8 mouse cellular contexts compared by ENCODE assay signal in the genomic region with DNA sequence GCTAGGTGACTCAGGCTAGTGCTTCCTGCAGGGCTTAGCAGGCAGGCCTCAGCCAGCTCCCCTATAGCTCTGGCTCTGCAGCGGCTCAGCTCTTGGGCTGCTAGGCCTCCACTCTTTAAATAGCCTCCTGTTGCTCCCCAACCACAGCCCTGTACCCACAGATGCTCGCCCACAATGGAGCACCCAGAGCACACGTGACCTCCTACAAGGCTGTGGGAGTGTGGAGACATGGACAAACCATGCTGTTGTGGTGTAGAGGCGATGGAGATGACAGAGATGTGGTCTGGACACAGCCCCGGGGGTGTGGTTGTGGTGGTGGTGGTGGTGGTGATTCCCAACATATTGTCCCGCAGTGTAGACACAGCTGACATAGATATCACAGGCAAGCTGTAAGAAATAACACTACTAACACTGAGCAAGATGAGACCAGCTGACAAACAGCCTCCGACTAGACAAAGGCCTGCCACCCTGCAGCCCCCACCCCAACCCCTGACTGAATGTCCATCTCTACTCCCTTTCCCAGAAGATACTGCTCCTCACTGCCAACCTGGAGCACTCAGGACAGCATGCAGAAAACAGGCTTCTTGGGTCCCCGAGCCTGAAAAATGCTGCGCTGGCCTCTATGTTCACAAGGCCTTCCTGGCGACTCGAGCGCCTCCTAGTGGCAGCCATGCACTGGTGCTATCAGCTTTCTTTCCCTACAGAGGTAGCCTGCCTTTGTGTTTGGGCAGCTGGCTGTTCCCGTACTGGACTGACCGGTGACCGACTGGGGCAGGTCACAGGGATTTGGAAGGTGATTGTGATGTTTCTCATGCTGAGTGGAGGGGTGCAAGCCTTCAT. TPM values are rescaled to one million over a fixed set of nuclear protein-coding genes. Genes with fewer than 3 reads are reported as not detected.
DNase-seq lines count a peak whose midpoint lies in the region; ATAC-seq lines count a peak whose summit lies in the region.

No protein-coding gene starts in this region.

- H3K9me3 ChIP-seq in embryonic facial prominence, embryonic 10.5 days = no peaks in the 10 kb centered on the region

- 0 out of 2 replicates have a peak overlapping the region, but pooled peaks have one; percentile 44 for H3K27ac ChIP-seq in embryonic facial prominence, embryonic 10.5 days (replicated peaks)

- H3K4me3 ChIP-seq in embryonic facial prominence, embryonic 10.5 days = no peak overlapping the region

- 42% methylated on average over 15 of the region's 15 CpGs for WGBS in embryonic facial prominence, embryonic 10.5 days

- peaks cover 15% of the 10 kb centered on the region for H3K4me1 ChIP-seq in embryonic facial prominence, embryonic 10.5 days

- DNase-seq in ES-CJ7 (ENCODE audit: low read depth, low spot score) = peak; percentile 76
- DNase-seq in adrenal gland, postnatal 25 days = peak; percentile 78
- DNase-seq in embryonic facial prominence, embryonic 10.5 days (ENCODE audit: low spot score) = peak; percentile 84
- DNase-seq in heart, postnatal 4 days = peak; percentile 82
- peak; percentile 62 for DNase-seq in layer of hippocampus, adult 9-11 months
- peak; percentile 81 for DNase-seq in right cerebral cortex, postnatal 4 days
- DNase-seq in yolk sac, embryonic 10.5 days (ENCODE audit: low spot score) = no peak

- peaks cover 14% of the 10 kb centered on the region; the same call in 1 of the 2 replicates for H3K27me3 ChIP-seq in embryonic facial prominence, embryonic 10.5 days (replicated peaks; ENCODE audit: low read depth, poor library complexity, severe bottlenecking)

- peak; percentile 79 for ATAC-seq in megakaryocyte-erythroid progenitor cell, adult 5-6 weeks (replicated peaks; ENCODE audit: low FRiP score, low TSS enrichment, poor library complexity, severe bottlenecking)

- no peaks in the 10 kb centered on the region for H3K36me3 ChIP-seq in embryonic facial prominence, embryonic 10.5 days (replicated peaks)

RNA-seq across cellular contexts. Expression of a gene that starts 30.0 kb away (rescaled TPM):
- total RNA-seq in adrenal gland, postnatal 25 days (2021) = 63.1 and 63.6 TPM in 2 replicates
- polyA plus RNA-seq in embryonic facial prominence, embryonic 10.5 days (2016; fragmentation: Nextera tagmentation; extraction: Ambion mirVana) = 2.9 and 3.5 TPM in 2 replicates
- total RNA-seq in heart, postnatal 4 days (2021) = 10 to 100 TPM; 24.7 to 25.5 TPM
- total RNA-seq in megakaryocyte-erythroid progenitor cell, adult 5-6 weeks (2014; fragmentation: Nextera tagmentation) = 9.6 and 24.6 TPM in 2 replicates
- total RNA-seq in megakaryocyte-erythroid progenitor cell, adult 5-6 weeks (2017) = 5.0 and 6.3 TPM in 2 replicates
